Mouse (Mus musculus) spleen, postnatal 10 days (tissue): Measurements from ENCODE around the gene Ppm1l.

Experiments used
- DNase-seq, 2 experiments: peaks; one replicate each; pipeline ENCODE4 v3.0.0; 2021 to 2022; ENCODE audit warnings: low spot score in 2 of 2

Gene Ppm1l

DNA sequence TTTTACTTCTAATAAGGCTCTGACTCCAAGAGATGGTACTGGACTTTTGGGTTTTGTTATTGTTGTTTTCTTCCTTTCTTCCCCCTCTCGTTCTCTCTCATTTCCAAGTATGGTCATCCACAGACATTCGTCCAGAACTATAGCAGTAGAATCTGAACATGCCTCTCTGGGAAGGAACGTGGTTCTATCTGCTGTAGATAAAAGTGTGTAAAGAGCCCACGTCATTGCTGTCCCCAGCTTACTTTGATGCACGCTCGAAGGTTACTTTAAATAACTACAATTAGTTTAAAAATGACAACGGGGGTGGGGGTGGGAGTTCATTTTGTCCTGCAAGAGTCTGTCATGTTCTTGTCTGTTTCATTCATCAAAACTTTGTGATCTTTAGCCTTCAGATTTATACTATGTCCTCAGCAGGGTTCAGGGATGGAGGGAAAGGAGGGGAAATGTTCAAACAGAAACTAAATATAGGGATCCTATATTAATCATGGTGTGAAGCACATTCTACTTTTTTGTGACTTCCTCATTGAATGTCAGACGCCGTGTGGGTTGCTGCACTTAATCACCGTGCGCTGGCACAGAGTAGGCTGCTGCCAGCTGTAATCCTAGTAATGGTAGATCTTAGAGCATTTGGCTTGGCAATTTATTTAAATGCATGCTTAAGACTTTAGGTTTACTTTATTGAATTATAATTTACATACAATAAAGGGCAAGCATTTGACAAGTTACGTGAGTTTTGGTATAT is 122.3 kb downstream of the Ppm1l start:
- DNase-seq, result no peak

DNA sequence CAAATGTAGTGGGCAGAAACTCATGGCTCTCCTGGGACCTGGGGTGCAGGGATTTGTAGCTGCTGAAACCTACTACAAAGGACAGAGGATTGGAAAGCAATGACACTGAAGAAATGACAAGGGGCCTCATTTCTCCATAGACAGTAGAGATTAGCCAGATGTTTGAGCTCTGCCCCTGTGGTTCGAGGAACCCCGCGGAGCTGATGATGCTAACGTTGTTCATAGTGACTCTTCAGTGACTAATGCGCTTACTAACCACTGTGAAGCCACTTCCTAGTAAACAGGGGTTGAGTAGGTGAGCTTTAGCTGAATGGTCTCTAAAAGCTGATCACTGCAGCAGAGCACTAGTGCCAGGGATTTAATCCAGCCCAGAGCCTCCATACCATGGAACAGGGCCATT is 124.1 kb downstream of the Ppm1l start:
- DNase-seq, result no peak

DNA sequence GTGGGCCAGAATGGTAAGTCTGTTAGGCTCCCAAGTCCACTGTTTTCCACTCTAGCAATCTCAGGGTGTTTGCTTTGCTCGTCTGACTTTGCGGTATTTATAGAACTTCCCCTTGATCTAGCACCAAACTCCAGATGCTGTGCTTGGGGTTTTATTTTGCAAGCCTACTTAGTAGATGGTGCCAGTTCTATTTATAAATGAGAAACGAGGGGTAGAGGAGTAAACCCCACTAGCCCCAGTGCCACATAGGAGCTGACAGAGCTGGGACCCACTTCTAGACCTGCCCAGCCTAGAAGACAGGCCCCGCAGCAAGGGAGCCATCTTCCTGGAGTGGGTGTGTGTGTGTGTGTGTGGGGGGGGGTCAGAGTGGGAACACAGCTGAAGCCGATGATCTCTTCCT is 130.3 kb downstream of the Ppm1l start:
- no peak for DNase-seq

DNA sequence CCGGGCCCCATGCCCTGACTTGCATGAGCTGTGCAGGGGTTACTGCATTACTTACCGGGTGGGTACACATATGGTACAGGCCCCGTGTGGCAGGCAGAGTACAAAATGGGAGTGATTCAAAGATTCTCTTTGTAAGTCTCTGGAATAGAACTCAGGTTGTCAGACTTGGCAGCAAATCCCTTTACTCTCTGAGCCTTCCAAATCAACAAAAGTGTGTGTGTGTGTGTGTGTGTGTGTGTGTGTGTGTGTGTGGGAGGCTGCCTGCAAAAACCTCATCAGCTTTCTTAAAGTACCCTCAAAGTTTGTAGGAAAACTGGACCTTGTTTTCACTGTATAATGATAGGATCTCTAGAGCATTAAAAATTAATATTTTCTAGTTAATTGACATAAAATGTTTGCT is 132.4 kb downstream of the Ppm1l start:
- no peak for DNase-seq

DNA sequence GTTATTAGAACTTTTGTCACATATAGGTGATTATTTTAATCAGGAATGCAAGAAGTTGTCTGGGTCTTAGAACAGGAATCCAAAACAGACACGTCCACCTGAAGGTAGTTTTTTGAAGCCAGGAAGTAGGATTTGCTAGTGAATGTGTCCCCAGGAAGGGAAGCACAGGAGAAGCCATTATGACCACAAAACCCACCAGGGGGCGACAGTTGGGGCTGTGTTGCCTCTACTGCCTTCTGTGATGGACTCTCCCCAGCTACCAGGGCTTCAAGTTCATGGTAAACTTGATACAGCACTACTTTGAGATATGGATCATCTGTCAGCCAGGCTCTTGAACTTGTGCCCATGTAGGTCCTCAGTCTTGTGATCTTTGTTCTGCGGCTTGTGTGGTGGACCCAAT is 137.7 kb downstream of the Ppm1l start:
- DNase-seq, result peak in 1 of 2 experiments; percentile 43

DNA sequence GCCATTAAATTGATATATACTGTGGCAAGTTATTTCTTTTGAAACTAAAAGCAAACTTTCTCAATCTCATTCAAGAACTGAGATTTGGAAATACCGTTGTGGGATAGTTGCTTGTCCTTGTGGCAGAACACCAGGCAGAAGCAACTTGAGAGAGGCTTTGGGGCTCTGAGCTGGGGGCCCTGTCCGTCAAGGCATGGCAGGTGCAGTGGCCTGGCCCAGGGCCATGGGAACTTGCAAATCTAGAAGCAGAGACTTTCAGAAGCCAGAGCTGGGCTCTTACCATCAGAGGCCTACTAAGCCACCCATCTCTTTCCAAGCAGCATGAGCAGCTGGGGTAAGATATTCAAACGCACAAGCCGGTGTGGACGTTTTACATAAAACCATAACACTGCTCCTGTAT is 139.4 kb downstream of the Ppm1l start:
- no peak for DNase-seq

DNA sequence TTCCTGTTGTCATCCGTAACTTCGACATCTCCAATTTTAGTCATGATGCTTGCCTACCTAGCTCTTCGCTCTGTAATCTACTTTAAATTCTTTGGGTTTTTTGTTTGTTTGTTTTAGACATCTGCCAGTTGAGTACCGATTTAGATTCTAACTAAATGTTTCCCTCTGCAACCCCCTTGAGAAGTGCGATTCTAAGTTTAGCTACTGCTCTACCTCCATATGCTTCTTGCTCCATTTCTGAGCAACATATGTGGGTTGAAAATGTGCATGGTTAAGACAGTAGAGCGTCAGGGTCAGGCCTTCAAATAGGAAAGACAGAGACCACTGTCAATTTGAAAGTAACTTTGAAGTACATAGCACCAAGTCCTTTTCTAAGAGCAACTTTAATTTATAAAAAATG is 142.1 kb downstream of the Ppm1l start:
- DNase-seq, result no peak

DNA sequence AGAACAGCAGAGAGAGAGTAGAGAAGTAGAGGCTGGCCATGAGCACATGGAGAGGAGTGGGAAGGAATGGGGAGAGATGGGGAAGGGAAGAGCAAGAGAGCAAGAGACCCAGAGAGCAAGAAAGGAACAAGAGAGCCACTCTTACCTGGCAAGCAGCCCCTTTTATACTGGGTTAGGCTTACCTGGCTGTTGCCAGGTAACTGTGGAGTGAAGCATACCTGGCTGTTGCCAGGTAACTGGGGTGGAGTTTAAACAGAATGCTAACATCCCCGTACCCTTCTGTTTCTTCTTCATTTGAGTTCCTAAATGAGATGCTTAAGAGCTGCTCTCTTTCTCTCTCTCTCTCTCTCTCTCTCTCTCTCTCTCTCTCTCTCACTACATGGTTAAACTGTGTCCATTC is 145.3 kb downstream of the Ppm1l start:
- no peak for DNase-seq

DNA sequence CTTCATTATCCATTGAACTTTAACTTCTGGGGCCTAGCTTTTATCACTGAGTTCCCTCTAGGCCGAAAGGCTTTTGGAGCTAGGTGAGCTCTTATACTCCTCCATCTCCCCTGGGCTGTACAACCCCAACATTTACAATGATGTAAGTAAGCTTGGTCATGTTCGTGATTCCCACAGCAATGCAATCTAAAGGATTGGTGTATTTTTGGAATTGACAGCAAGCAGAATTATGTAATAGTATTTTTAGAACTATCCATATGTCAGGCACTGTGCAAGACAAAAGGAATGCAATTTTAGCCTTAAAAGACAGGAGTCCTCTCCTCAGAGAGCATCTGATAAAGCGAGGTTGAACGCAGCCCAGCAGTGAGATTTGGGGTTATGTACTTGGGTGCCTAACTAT is 149.1 kb downstream of the Ppm1l start:
- DNase-seq, result no peak

DNA sequence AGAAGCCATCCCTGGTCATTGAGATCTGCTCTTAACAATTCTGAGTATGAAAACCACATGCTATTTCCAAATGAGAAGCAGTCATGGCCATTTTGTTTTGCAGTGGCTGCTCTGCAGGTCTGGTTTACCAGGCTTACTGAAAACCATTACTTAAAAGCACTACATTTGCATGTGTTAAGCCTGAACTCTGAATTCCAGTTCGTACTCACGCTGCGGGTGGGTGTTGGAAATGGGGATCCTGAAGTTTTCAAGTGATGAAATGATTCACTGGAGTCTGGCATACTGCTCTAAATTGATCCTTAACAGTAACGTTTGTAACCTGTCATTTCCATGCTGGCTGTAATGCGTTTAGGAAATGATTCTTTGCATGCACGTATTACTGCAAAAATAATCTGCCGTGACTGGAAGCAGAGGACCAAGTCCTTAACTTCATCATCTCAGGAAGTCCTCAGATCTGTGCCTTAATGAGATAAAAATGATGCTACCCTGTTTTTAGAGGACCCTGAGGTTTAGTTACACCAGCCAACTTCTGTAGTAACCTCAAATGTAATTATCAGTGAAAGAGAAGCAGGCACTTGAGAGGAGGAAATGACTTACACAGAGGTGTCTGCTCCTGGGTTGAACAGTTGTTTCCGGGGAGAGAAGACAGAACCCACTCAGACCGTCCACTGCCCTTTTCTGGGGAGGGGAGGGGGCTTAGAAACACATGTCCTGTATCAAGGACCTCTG is 151.8 kb downstream of the Ppm1l start:
- no peak for DNase-seq

DNA sequence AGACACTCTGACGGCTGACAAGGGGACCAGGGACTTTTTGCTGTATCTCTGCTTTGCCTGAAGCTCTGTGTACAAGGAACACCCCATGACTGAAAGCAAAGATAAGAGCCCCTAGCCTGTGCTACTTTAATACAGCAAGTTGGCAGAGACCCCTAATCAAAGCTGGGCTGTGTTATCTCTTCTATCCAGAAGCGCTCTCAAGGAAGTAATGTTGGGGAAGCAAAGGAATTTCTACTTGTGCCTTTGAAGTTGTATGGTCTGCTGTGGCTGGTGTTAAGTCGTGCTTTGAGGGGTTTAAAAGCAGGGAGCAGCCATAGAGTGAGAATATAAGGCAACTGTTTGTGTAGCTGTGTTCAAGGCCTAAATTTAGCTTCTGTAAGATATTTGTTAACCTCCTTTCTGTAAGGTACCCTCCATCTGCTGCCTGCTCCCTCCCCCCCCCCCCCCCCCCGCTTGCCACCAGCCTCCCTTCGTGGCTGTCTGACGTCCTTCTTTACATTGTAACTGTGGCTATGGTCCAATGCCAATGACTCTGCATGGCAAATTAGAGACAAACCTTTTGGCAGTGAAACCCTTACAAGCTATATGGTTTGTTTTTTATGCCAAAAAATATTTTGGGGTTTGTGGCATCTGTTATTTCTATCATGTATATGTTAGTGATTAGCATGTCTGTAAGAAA is 152.9 kb downstream of the Ppm1l start:
- DNase-seq, result no peak

DNA sequence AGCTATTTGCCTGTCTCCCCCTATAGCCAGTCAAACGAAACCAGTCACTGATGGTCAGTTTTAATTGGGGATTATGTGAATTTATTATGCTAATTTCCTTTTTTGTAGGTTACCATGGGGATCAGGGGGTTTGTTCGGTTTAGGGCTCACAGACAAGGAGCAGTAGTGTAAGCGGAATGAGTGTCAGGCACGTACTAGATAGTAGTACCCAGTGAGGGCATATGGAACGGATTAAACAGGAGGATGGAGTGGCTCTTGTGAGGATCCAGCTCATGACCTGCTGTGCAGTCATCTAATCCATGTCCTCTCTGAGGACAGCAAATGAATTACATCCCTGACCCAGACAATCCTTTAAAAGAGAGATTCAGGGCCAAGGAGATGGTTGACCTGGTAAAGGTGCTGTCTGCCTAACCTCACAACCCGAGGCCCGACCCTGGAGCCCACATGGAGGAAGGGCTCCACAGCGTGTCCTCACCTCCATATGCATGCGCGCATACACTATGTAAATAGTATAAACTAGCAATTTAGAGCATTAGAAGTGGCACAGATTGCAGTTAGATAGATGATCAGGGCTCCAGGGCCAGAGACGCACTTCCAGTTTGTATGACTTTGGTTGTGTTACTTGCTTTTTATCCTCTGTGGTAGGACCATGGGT is 153.6 kb downstream of the Ppm1l start:
- DNase-seq, result no peak

DNA sequence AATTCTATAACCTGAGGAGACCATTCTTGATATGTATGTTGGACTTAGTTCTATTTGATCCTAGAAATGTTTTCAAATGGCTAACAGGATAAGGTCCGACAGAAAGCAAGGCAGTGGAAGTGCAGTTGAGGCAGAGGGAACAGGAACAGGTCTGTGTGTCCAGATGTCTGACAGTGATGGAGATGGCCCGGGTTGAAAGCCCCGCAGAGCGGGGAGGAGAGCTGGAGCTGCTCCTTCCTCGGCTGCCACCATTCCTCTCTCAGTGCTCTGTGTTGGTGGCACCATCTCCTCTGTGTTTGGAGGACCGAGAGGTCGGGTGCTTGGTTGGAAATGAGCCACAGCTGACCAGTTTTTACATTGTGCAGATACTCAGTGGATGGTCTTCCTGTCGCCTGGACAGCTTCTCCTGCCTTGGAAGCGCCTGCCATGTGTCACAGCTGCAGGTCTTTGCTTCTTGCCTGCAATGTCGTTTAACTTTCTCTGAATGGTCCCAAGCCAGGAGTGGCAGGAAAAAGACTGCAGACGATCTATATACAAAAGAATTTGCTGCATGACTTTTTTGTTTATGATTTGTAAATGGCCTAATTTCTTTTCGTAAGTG is 159.3 kb downstream of the Ppm1l start:
- DNase-seq, result no peak

DNA sequence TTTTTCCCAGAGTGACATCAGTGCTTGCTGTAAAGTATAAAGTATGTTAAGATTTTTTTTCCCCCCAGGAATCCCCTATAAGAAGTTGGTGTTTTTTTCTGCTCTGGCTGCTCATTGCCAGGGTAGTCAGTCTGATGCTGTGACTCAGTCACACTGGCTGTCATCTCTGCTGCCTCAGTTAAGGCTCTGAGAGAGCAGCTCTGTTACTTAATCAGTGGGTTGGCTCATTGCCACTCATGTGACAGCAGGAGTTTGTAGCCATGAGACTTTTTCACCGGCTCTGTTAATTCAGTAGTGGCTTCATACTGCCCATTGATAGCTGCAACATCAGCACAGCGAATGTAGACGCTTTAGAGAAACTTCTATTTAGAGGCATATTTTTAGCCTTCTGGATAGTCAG is 163.3 kb downstream of the Ppm1l start:
- no peak for DNase-seq

DNA sequence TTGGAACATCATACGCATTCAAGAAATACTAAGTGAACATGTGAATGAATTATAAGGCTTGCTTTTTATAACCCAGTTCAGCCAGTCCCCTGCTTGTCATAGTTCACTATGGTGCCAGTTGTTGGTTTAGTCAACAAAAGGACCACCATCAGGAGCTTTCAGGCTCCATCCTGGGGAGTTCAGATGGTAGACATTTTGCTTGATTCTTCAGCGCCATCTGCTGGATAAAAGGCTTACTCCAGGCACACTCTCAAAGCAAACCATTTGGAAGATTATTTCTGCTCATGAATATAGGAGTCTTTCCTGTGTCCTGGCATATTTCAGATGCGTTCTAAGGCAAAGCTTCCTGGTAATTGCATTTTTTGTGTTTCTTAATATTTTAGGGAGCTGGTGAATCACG is 165.2 kb downstream of the Ppm1l start:
- peak; percentile 34 to 72 for DNase-seq

DNA sequence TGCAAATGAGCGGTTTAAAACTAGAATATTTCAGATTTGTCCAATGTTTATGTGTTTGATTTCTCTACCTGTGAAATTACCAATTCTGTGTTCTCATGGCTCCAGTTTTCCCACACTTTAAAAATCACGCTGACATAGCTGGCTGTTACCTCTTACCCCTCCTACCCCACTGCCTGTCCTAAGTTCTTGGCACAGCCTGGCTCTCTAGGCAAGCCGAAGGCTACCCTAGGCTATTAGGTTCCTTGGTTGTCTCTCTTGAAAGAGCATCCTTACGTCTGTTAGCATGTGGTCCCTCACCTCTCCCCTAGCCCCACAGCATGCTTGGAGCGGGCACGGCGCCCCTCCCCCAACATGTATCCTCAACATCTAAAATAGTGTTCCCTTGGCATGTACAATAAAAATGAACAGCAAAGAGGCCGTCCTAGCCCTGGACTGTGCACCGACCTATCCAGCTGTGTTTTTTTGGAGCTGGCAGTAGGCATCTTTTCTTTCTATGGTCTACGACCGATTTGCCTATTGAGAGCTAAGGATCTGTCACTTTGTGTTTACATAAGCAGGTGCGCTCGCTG is 167.4 kb downstream of the Ppm1l start:
- DNase-seq, result no peak

DNA sequence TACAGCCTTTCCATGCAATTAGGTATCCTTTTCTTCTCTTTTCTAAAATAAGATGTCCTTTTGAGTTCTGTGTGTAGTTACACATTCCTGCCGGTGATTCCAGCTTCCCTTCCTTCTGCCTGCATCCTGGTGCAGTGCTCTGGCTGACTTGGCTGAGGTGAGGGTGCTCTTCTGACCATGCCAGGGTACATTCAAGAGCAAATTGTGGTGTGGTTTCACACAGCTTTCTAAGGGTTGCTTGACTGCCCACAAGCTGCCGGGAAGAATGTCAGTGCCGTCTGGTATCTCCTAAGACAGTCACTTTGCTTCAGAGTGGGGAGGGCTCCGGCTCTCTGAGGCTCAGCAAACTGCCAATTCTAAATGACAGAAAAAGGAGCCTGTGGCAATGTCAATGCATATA is 167.9 kb downstream of the Ppm1l start:
- no peak for DNase-seq

DNA sequence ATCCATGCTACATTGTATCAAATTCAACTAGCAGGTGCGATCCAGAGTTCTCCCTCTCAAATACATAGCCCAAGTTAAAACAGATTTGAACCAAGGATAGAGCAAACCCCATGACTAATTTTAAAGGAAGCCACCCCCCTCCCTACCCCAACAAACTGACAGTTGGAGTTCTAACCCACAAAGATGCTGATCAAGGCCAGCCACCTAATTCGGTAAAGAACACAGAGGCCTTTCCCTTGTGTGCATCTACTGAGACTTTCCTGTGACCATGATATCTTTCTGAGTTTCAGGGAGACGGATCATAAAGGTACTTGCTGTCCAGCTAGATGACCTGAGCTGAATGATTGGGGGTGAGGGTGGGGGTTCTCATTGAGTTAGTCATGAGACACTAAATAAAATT is 168.7 kb downstream of the Ppm1l start:
- DNase-seq, result no peak

DNA sequence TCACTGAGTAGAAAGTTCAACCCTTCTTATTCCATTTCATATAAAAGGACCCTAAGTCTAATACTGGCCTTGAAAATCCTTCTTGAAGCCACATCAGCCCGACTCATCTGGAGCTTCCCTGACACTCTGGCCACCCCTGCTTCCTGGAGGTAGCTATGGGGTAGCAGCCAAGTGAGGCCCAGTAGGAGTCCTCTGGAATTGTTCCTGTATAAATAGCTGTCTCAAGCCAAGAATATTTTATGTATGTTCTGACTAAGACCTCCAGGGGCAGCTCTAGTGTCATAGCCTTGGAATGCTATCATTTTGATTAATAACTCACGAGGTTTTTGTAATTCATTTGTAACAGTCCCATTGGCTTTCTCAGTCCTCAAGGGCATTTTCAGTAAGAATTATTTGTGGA is 169.1 kb downstream of the Ppm1l start:
- no peak for DNase-seq

DNA sequence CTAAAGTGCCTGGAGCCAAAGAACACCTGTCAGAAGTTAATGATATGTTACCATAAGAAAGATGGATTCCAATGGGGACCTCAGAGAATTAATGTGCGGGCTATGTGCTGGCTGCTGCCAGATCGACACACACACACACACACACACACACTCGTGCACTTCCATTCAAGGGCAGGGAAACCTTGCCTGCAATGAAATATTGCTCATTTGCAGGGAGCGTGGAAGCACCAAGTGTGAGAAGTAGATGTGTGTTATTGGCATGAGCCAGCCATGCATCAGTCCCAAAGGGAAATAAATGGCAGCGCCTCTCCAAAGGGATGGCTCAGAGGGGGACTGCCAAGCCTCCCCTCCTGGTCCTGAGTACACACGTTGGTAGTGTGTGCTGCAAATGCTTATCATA is 170.8 kb downstream of the Ppm1l start:
- DNase-seq, result no peak

DNA sequence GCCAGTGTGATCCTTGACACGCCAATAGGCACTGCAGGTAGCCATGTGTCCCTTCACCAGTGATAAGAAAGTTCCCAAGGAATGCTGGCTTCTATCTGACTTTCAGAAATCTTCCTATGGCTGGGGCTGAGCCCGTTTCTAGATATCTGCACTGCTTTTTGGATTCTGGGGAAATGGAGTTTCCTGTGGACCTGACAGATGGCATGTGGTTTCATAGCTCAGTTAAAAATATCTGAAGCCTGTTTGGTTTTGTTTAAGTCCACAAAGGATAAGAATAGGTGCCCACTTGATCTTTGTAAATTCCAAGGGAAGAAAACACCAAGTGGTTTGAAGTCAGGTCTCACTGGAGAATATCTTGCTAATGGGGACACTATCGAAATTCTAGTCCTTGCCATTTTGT is 173.0 kb downstream of the Ppm1l start:
- no peak for DNase-seq
